Mouse (Mus musculus): ENCODE results near the gene Arpc4. TPM values are rescaled to one million over a fixed set of nuclear protein-coding genes. Genes with fewer than 3 reads are reported as not detected.
A peak's percentile ranks its signal among the peaks of the same experiment; 100 is the strongest.
"Not testable (repeated sequence)": the region's sequence is repeated elsewhere in the genome, so short reads cannot be mapped to it uniquely, and the experiment has no call there.

Gene Arpc4
- 100 to 1,000 TPM; 184 to 190 TPM for total RNA-seq (2021)
- long read RNA-seq, experiment 1, transcript Arpc4-201 (6 exons, 2,270 nt), result major isoform, 77 of 92 reads
- long read RNA-seq, experiment 1, partial matches to known transcripts, result 12 of 92 reads
- long read RNA-seq, experiment 1, other reads (novel, unspliced or antisense), result 2 of 92 reads
- long read RNA-seq, experiment 2, transcript Arpc4-201 (6 exons, 2,270 nt), result major isoform, 154 of 195 reads
- long read RNA-seq, experiment 2, partial matches to known transcripts, result 25 of 195 reads
- long read RNA-seq, experiment 2, other reads (novel, unspliced or antisense), result 14 of 195 reads

DNA sequence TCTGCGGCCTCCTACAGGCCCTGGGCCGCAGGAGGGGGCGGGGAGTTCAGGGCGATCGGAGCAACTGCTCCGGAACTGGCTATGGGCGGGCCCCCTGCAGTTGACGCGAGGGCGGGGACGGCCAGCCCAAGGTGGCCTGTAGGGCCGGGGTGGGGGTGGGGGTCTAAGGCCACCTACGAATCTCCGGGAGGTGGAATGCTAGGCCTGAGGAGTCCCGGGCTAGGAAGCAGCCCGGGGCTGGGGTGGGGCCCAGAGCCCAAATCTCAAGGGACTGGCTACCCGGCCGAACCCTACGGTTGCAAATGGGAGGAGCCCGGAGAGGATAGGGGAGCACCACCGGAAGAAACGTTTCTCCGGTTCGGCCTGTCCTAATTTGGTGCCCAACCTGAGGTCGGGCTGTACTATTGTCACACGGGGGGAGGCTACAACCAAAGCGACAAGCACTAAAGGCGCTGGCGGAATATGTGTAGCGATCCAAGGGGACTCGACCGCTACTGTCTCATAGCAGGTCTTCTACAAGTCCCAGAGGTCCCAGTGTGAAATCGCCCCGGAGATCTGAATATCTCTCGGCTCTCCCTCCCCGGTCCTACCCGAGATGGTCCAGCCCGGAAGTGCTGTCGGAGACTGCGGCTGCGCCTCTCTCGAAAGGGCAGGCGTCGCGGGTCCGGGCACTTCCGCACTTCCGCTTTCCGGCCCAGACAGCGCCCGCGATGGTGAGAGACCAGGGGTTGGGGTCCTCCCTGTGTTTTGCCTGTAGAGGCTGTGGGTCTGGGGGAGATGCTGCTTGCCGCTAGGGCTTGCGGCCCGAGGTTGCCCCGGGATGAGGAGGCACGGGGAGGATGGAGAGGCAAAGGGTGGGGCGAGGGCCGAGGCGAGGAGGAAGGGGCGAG is at the start of gene Arpc4, which contains the start of gene Tada3:
Gene Arpc4, plus strand, starts transcription at position 620 of the 890 bp plus-strand sequence.
Gene Tada3, minus strand, starts transcription at position 388 of the 890 bp plus-strand sequence.
- DNase-seq (ENCODE audit: low spot score in 2 of 2), result peak; percentile 90

DNA sequence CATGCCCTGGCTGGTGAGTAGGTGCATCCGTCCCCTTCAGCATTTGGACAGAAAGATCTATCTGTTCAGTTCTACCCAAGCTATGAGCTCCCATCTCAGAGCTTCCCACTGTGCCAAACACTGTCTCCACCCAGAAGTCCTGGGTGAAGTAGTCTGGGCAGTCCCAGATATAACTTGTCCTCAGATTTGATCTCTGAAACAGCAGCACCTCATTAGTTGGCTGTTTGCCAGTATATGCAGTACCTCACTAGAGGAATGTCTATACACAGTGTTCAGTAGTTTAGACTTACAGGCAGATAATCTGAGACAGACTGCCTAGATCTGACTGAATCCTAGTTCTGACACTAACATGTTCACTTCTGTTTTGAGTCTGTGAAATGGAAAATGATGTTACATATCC is 48.5 kb upstream of the Arpc4 start:
- DNase-seq (ENCODE audit: low spot score in 2 of 2), result no peak

- DNase-seq (ENCODE audit: low spot score in 2 of 2), result no peak
These were observed 47.4 kb upstream of the Arpc4 start for GRCm38 (mm10) chr6:113330547-113330946.

GRCm38 (mm10) chr6:113331721-113332120 is 46.2 kb upstream of the Arpc4 start:
- no peak for DNase-seq (ENCODE audit: low spot score in 2 of 2)

DNA sequence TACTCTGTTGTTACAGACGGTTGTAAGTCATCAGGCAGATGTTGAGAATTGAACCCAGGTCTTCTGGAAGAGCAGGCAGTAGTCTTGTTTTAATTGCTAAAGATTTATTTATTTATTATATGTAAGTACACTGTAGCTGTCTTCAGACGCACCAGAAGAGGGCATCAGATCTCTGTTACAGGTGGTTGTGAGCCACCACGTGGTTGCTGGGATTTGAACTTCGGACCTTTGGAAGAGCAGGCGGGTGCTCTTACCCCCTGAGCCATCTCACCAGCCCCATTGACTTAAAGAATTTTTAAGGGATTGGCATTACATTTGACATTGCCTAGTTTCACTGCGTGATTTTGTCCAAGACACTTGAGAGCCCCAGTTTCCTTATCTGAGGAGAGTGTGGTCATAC is 45.2 kb upstream of the Arpc4 start:
- not testable (repeated sequence) for DNase-seq (ENCODE audit: low spot score in 2 of 2)

GRCm38 (mm10) chr6:113333137-113333950 is 44.6 kb upstream of the Arpc4 start:
- DNase-seq (ENCODE audit: low spot score in 2 of 2), result no peak

- no peak for DNase-seq (ENCODE audit: low spot score in 2 of 2)
These were observed 43.7 kb upstream of the Arpc4 start for GRCm38 (mm10) chr6:113334216-113334615.

- DNase-seq (ENCODE audit: low spot score in 2 of 2), result peak in 1 of 2 experiments; percentile 44
These were observed 40.9 kb upstream of the Arpc4 start for GRCm38 (mm10) chr6:113336852-113337620.

DNA sequence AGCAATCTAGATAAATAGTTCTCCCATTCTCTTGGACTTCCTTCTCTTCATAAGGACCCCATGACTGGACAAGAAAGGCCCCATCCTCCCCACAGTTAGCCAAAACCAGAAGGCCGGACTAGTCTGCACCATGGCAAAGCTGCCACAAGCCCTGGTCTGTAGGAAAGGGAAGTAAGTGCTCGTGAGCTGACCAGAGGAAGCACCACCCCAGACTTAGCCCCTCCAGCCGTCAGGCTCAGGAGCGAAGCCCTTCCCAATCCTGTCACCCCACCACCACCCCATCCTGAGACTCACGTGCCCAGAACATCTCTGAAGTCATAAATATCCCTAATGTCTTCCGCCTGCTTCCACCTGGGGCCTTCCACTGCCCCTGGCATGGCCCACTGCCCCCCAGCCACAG is 36.3 kb upstream of the Arpc4 start:
- DNase-seq (ENCODE audit: low spot score in 2 of 2), result no peak

DNA sequence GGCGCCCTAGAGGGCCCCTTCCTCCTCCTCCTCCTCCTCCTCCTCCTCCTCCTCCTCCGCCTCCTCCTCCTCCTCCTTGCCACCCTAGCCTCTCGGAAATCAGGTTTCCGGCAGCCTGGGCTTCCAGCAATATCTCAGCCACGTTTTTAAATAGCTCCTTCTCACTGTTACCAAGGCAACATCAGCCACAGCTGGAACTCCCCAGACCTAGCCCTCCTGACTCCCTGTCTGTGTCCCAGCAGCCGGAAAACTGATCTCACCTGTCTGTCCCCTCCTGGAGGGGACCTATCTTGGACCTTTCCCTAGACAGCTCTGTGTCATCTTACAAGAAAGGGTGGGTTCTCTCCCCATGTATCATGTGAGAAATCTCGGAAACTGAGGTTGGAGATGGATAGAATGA is 35.6 kb upstream of the Arpc4 start:
- DNase-seq (ENCODE audit: low spot score in 2 of 2), result no peak

- DNase-seq (ENCODE audit: low spot score in 2 of 2), result peak; percentile 82 to 84
These were observed 34.5 kb upstream of the Arpc4 start, which contains the start of gene Camk1 for GRCm38 (mm10) chr6:113343177-113344092. Gene Camk1 (minus strand): TSS chr6:113343984.

GRCm38 (mm10) chr6:113344321-113344720 is 33.6 kb upstream of the Arpc4 start:
- DNase-seq (ENCODE audit: low spot score in 2 of 2), result peak; percentile 58 to 68

DNA sequence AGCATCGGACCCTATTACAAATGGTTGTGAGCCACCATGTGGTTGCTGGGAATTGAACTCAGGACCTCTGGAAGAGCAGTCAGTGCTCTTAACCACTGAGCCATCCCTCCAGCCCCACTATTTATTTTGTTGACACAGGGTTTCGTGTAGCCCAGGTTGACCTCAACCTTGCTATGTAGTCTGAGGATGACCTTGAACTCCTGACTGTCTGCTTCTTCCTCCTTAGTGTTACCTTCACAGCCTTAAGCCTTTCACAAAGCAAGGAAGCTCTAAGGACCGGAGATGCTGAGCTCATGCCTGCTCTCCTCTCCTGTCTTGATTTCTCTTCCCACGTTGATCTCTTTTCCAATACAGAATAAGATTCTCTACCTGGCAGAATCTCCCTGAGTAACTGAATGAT is 31.0 kb upstream of the Arpc4 start:
- no peak for DNase-seq (ENCODE audit: low spot score in 2 of 2)

DNA sequence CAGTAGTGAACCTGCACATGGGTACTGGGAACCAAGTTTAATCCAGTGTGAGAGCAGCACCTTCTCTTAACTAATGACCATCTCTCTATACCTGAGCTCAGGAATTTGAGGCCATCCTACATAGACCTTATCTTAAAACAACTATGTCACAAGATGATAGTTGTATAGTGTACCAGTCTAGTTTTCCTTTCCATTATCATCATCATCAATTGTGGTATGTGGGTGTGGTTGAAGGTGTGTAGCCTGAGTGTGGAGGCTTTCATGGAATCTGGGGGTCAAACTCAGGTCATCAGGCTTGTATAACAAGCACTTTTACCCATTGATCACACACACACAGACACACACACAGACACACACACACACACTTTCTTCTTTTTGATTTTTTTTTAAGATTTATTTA is 27.4 kb upstream of the Arpc4 start:
- no peak for DNase-seq (ENCODE audit: low spot score in 2 of 2)

- DNase-seq (ENCODE audit: low spot score in 2 of 2), result no peak
These were observed 26.8 kb upstream of the Arpc4 start for GRCm38 (mm10) chr6:113351161-113351560.

DNA sequence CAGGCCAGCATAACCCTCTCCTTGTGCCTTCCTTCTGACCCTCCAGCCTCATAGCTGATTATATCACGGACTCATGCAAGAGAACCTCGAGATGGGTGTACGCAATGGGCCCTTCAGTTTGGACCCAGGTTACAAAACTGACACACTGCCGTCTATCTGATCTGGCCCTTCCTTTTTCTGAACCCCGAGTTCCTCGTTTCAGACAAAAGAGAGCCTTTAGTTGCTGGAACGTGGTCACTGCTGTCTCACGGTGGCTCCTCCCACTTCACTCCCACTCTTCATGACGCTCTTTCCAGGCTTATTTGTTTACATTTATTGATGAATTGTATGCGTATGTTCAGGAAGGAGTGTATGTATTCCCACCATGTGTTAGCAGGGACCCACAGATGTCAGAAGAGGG is 26.3 kb upstream of the Arpc4 start:
- no peak for DNase-seq (ENCODE audit: low spot score in 2 of 2)

DNA sequence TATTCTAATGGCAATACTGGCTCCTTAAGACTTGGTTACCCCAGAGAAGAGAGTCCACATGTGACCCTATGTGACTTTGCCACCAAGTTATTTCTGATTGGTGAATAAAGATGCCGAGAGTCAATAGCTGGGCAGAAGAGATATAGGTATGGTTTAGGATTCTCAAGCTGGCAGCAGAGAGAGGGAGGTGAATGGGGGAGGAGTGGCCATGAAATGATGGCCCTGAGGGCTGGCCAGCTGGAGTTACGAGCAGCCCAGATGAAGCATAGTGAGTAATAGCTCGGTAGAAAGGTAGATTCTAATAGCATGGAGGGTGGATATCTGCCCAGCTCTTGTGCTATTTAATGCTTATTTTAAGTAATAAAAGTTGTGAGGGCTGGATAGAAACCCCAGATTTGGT is 25.1 kb upstream of the Arpc4 start:
- no peak for DNase-seq (ENCODE audit: low spot score in 2 of 2)

GRCm38 (mm10) chr6:113353696-113354095 is 24.2 kb upstream of the Arpc4 start:
- DNase-seq (ENCODE audit: low spot score in 2 of 2), result no peak

DNA sequence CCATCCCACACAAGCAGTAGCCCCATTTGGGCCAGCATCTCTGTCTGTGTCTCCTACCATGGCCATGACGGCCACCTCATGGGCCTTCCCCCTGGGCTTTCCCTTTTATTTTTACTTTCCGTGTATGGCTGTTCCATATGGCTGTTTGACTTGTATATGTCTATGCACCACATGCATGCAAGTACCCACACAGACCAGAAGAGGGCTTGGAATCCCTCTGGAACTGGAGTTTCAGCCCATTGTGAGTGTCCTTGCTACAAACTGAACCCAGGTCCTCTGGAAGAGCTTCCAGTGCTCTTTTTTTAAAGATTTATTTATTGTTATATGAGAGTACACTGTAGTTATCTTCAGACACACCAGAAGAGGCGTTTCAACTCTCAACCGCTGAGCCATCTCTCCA is 16.4 kb upstream of the Arpc4 start:
- DNase-seq (ENCODE audit: low spot score in 2 of 2), result no peak

Data from adrenal gland, adult 18-20 months (tissue).